Mouse (Mus musculus) adrenal gland, adult 8-10 months (tissue): ENCODE measurements around the gene Wnt16. TPM values are rescaled to one million over a fixed set of nuclear protein-coding genes. Genes with fewer than 3 reads are reported as not detected.
"Not testable (repeated sequence)": the region's sequence is repeated elsewhere in the genome, so short reads cannot be mapped to it uniquely, and the experiment has no call there.

Source experiments
- DNase-seq: peaks from one replicate; pipeline ENCODE4 v3.0.0; 2022
- total RNA-seq, 4 experiments: library from RNA; stranded (reverse); gene quantifications; 2 replicates each; pipeline ENCODE4 v1.2.4; 2022

The Wnt16 gene
- under 1 TPM in 1 of 4 experiments, not detected in 3; 0.20 TPM for total RNA-seq

DNA sequence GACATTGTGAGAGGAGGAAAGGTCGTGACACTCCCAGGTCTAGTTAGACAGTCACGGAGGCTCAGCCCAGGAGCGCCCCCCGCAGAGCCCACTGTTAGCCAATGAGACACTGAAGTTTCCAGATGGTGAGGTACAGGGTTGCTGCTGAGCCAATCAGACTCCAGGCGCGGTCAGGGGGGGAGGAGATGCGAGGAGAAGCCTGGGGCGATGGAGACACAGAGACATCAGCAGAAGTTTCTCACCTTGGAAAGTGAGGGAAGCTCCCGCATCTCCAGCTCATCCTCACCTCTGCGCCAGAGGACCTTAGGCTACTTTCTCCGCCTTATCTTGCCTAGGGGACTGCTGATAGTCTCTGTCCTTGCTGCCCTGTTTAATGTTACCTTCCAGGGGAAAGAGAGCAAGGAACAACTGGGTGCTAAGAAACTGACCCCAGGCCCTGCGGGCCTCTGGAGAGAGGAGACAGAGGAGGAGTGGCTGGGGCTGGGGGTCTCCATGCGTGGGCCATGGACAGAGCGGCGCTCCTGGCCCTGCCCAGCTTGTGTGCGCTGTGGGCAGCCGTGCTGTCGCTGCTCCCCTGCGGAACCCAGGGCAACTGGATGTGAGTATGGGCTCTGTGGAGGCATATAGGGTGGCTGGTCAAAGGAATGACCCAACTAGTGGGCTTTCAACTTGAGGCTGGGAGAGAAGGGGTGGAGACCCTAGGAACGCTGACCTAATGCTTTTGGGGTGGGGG lies at the start of gene Wnt16:
Gene Wnt16, plus strand, starts transcription at position 224 of the 733 bp plus-strand sequence.
- no peak for DNase-seq

DNA sequence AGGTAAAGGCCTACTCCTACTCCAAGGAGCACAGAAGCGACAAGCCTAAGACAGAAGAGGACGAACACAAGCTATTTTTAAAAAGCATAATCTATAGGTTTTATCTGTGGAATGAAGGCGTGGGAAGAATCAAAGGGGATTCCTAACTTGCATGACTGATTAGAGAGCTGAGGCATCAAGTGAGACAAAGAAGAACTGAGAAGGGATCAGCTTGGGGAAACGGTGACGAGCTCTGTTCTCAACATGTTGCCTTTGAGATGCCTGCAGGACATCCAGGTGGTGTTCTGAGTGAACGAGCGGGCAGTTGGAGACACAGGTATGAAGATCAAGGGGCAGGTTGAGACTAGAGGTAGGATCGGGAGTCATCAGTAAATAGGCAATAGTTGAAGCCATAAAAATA lies 44.7 kb upstream of the Wnt16 start:
- no peak for DNase-seq

DNA sequence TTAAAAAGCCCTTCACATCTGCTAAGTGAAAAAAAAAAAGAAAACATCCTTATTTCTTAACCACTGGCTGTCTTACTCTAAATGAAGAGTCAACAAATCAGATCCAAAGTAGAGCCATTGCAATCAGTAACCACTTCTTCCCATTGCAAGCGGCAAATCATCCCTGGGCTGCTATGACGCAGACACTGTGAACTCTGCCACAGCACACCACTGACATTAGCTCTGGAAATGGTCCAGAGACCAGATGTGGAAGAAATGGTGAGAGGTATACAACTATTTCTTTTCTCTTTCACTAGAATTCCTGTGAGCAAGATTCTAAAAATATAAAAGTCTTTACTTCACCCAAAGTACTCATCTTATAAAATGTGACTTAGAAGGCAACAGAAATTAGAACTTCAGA lies 41.3 kb upstream of the Wnt16 start:
- DNase-seq, result no peak

DNA sequence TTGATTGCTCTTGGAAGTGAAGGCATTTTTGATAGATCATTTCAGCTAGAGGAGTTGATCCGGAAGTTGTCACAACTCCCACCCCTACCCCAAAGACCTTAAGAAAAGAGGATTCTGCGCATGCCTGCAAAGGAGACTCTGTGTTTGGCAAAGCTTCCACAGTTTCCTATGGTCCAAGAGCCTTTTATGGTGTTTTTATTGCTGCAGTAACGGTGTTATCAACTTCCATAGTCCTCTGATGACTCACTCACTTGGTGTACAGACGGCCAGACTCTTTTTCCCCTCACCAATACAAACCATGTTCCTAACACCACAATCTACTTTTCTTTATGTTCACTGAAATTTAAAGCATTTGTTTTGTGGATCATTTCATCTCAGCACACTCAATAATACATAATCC lies 29.2 kb upstream of the Wnt16 start:
- DNase-seq, result no peak

DNA sequence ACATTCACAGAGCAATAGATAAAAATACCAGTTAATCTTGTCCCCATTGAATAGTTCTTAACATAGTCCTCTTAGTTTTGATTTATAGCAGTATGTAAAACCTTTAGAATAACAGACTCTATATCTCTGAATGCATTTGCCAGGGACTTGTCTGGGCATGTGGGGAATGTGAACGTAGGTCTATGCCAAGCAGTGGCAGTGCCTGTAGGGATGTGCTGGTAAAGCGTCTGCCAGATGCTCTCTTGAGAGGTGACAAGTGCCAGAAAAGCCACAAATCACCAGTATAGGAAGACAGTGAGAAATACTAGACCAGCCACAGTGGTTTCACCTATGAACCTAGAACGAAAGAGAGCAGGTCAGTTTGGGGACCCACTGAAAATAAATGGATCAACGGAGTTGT lies 25.5 kb upstream of the Wnt16 start:
- no peak for DNase-seq

DNA sequence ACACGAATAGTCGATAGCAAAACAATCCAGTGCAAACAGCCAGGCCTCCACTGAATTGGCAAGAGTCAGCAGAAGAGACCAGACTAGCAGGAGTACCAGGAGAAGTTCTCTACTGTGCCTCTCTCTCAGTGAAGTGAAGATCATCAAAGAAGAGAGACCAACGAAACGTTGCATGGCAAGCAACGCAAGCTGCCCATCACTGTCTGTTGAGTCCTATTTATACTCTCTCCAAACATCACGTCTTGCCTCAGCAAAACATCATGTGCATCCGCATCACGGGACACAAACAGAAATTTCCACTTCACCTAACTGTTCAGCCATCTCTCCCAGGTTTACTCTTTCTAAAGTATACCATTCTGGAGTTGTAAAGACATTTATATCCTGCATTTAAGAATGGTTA lies 23.9 kb upstream of the Wnt16 start:
- DNase-seq, result not testable (repeated sequence)

DNA sequence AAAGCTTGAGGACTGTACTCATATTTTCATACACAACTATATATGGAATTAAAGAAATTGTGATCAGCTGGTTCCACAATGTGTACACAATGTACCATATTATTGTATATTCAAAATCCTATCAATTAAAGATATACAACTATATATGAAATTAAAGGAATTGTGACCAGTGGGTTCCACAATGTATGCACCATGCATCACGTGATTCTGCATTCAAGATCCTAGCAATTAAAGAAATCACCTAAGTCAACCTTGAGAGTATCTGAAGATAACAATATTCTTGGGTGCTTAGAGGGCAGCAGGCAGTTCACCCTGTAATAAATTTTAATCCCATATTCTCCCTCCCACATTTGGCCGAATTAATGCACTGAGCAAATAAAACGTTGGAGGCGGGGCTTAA lies 22.0 kb upstream of the Wnt16 start:
- no peak for DNase-seq

DNA sequence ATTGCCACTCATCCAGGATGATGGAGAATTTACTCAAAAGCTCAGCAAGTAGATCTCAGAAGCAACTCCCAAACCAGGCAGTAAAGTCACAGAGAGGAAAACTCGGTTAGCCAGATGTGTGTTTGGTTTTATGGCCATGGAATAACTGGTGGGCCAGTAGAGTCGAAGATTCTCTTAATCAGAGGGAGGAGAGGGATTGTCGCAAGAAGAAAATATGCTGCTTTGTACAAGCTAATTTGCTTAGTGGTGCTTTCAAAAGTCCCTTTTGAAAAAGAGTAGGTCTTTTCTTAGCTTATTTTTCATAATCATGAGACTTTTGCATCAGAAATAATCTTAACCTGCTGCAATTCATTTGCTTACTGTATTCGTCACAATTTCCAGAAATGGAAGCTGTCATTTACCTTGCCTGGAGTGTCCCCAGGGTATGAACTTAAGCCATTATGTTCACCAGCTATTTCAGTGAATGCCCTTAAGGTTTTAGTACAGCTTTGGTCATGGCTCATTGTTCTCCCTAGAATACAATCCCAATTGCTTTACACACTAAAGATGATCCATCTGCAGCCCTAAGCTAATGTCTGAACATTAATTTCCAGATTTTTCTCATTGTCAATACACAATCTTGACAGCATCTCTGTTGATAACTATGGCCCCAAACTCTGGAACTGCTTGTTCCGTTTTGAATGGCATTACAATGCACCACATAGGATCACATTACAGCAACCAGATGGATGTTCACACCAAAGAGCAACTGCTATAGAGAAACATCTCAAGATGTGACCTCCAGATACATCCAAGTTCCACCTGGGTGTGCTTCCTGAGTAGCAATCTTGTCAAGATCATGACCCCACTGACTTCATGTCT lies 20.0 kb upstream of the Wnt16 start:
- DNase-seq, result no peak

DNA sequence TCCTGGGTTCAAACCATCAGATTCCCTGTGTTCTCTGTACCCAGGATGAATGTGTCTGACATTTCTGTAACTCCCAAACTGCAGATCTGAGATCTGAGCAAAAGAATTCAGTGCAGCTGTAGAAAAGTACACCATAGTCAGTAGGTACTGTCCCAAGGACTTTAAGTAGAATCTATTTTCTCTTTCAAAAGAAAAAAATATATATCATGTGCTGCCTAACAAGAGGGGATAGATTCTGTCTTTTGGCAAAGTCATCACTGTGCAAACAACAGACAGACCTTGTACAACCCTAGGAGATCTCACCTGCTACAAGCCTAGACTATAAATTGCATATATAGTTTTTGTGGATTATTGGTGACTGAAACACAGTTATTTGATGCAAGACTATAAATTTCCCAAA lies 19.4 kb upstream of the Wnt16 start:
- no peak for DNase-seq

DNA sequence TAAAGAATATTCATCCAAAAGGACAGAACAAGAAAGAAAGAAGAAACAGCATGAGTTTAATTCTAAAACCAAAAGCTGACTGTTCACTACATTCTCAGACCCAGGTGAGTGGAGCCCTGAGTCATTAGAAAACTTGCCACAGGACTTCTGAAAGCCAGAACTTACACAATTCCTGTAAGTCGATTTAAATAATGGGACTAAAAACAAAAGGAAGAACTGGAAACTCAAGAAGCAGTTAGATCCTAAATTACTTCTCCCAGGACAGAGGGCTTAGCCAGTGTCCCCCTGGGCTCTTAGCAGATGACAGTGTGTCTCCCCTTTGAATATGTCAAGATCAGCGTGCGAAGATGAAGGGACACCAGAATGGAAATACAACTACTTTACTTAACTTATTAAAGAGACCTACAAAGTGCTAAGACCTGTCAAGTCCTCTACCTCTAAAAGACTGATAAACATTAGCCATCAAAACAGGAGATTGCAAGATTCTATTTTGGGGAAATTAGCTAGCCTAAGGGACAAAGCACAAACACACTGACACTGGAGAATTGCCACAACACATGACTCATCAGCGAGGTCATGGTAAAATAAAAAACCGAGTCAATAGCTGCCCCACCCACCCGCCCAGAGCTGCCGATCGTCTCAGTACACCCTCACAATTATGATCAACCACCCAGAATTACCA lies 18.0 kb upstream of the Wnt16 start:
- DNase-seq, result peak; percentile 45

DNA sequence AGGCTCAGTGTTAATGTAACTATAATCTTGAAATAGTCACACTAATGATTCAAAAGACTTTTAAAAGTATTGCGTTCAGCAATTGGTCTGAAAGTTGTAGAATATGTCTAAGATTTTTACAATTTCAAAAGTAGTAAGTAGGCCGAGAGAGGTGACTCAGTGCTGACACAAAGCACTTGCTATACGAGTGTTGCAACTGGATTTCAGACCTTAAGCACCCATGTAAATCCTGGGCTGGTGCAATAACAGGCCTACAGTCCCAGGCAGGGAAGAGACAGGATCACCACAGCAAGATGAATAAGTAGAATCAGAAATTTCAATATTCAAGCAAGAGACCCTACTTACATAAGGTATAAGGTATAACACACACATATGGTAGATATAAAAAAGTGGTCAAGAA lies 10.1 kb upstream of the Wnt16 start:
- peak; percentile 10 for DNase-seq

DNA sequence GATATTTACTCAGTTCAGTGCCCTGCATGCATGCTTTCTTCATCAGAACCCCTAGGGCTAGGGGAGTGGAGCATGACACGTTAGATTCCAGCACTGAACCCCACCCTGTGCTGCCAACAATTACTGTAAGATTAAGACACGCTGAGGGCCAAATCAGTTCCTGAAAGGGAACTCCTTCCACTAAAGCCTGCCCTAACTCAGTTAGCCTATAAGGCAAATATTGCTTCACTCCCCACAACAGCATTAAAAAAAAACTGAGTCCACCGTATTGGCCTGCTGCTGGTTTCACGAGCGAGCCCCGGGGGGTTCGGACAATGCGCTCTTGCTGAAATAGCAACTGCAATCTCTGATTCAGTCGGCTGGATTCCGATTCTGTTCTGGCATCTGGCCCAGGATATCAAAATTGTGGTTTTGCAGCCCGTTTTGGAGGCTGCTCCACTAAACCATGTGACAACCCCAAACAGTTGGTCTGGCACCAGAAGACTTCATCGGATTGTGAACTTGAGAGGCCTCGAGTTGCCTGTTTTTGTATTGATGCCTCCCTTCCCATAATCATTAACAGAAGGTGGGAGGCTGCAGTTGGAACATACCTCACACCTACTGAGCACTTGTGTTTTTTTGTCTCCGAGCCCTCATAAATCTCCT lies 7.7 kb upstream of the Wnt16 start:
- DNase-seq, result peak; percentile 45

DNA sequence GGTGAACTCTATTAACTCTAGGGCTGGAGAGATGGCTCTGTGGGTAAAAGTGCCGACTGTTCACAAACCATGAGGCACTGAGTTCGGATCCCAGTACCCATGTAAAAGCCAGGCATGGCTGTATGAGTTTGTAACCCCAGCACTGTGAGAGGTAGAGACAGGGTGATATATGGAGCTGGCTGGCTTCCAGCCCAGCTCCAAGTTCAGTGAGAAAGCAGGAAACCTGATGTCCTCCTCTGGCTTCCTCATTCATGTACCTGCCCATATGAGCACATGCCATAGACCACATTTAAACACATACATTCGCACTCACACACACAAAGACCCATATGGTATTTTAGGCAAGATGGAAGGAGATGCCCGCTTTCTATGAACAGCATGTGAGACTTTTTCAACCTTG lies 5.6 kb upstream of the Wnt16 start:
- no peak for DNase-seq

DNA sequence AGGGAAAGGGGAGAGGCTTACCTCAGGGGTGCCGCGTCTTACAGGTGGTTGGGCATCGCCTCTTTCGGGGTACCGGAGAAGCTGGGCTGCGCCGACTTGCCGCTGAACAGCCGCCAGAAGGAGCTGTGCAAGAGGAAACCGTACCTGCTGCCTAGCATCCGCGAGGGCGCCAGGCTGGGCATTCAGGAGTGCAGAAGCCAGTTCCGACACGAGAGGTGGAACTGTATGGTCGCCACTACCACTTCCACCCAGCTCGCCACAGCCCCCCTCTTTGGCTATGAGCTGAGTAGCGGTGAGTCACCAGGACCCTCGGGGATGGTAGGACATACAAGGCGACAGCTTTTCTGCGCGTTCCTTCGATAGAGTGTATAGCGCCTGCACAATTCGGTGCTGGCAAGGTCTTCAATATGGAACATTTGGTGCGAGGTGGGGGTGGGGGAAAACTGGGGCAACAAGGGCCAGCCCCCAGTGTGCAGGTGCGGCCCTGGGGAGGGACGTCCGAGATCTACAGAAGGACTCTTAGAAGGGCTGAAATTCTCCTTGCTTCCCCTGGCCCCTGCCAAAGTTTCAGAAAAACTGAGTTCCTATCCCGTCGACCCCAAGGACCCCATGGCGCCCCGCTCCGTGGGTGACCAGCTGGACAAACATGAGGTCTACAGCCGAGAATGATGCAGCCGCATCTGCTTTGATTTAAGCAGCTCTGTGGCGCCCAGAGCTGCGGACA lies 872 bp downstream of the Wnt16 start:
- no peak for DNase-seq

DNA sequence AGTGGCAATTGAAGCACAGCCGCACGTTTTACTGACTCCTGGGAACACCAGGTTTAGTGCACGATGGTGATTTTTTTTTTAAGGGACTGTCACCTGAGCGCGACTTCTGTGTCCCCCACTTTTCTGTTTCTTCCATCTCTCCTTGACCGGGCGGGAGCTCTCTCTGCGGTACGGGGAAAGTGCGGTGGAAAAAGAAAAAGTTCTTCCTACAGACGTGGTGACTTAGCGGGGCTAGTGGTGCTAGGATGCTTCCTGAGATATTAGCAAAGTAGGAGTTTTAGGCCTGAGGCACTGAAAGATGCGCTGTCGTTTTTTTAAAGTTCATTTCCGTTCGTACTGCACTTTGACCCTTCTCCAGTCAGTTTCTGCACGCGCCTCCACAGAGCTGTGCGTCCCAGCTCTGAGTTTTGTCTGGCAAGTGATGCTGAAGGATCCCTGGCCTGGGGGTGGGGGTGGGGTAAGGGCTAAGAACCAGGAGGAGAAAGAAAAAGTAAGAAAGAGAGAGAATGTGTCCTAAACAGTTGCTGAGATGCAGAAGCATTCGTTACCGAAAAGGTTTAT lies 1.5 kb downstream of the Wnt16 start:
- DNase-seq, result no peak

DNA sequence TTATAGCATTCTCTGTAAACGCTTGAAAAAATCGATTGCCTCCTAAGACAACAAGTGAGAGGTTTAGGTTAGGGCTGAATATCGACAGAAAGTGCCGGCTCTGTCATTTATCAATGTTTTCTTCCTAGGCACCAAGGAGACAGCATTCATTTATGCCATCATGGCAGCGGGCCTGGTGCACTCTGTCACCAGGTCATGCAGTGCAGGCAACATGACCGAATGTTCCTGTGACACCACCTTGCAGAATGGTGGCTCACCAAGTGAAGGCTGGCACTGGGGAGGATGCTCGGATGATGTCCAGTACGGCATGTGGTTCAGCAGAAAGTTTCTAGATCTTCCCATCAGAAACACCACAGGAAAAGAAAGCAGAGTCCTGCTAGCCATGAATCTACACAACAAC lies 2.8 kb downstream of the Wnt16 start:
- DNase-seq, result no peak

DNA sequence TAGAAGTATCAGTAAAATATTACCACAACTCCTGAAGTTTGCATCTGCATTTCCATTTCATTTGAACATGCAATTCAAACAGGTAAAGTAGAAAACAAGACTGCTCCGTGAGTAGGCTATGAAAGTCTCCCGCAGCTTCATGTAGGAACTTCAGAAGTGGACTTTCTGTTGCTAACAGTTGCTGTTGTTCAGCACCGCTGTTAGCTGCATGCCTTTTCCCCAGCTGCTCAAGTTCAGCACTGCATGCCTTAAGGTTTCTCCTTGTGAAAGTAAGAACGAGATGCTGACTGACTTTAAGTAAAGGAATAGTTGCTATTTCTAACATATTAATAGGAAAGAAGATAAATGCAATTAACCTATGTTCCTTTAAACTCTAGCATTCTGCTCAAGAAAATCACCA lies 4.0 kb downstream of the Wnt16 start:
- DNase-seq, result no peak

DNA sequence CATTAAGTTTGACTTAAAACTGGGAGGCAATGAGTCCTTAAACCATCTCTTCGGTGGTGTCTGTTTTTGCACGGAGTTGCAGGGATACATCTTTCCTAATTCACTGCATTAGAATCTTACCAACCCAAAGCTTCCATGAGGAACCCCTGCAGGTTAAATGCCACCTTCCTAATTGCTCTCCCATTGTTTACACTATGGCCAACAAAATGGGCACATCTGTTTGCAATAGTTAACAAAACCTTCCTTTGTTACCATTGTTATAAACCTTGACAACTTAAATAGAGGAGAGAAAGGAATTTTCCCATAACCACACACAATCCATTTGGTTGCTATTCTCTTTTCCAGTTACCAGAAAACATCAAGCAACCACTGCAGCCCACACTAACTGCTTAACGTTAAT lies 5.9 kb downstream of the Wnt16 start:
- no peak for DNase-seq

DNA sequence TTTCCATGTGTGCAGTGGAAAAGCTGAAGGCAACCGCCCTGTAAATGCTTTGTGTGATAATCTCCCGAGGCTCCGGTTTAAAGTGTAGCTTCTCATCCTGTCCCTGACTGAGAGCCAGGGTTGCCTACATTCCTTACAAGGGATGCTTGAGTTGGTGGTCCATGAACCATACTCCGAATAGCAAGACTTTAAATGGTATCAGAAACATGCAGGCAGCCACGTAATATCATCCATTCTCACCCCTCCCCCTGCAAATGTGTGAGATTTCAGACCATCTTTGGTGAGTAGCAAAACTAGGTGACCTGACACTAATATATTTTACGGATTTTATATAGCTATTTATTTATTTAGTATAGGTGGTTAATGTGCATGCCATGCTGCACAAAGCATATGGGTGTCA lies 9.0 kb downstream of the Wnt16 start:
- no peak for DNase-seq

DNA sequence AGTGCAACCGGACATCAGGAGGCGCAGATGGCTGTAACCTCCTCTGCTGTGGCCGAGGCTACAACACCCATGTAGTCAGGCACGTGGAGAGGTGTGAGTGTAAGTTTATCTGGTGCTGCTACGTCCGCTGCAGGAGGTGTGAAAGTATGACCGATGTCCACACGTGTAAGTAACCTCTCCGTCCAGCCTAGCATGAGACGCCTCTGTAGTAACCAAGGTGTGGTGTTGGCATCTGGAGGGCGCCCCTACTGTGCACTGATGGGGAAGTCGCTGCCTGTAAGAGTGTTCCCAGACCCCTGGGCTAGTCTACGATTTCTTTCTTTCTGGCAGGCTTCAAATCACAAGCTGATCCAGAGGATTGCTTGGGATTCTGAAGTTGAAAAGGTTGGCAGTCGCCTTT lies 10.0 kb downstream of the Wnt16 start:
- DNase-seq, result no peak

DNA sequence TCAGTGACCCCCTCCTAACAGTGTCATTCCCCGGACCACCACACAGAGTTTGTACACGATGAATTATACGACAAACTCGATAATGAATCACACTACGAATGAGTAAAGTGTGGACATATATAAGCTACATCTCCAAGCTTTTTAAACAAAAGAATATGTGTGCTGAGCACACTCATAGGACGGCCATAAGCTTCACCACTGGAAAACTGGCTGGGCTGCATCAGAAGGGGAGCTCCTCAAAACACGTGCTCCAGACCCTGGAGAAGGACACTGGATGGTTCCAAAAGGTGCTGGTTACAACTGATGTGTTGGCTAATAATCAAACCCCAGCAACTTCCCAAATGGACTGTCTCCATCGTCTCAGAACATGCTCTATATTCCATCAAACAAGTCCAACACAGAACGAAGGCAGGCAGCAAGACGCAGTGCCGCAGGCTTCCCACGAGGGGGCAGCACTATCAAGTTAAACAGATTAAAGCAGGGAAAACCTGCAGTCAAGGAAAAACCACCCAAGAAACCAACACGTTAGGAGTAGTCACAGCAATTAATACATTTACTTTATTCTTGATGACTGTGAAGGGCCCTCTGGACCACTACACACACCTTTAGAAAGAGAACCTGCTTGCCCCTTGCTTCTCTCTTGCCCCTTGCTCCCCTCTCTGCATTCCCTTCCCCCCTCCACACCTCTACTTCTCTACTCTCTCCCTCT lies 37.5 kb downstream of the Wnt16 start:
- peak; percentile 56 for DNase-seq
